Mouse (Mus musculus) thymus, adult 2 months (tissue): ENCODE measurements around the gene Myh9.

Experiments
- CTCF ChIP-seq: fragments of 200-500 bp; IDR thresholded peaks from 2 replicates; pipeline ENCODE4 v1.5.1; 2012; ENCODE audit warnings: mild to moderate bottlenecking, control low read depth, low read length, moderate library complexity, borderline replicate concordance; ENCODE audit not compliant: control insufficient read depth, poor library complexity, insufficient read depth; ENCODE audit errors: extremely low read depth
- POLR2A ChIP-seq: fragments of 200-500 bp; IDR thresholded peaks from 2 replicates; pipeline ENCODE4 v1.6.1; 2012; ENCODE audit warnings: mild to moderate bottlenecking, low read length, control low read depth, moderate library complexity; ENCODE audit not compliant: control insufficient read depth, poor library complexity, insufficient read depth; ENCODE audit errors: extremely low read depth

- TF ChIP-seq POLR2A (no peak), CTCF (no peak)
Observed at GRCm38 (mm10) chr15:77844048-77844447, 2.1 kb upstream of the Myh9 start.
